Mouse (Mus musculus) cerebellum, adult 9-11 months (tissue): ENCODE data around the gene Atg7.
A peak's percentile ranks its signal among the peaks of the same experiment; 100 is the strongest.

Experiments used
- DNase-seq: peaks from one replicate; pipeline ENCODE4 v3.0.0; 2022

Gene Atg7

GRCm38 (mm10) chr6:114860677-114861568 lies 218.0 kb downstream of the Atg7 start:
- no peak for DNase-seq

- DNase-seq, result peak; percentile 81
Observed at GRCm38 (mm10) chr6:114861591-114861990, 218.7 kb downstream of the Atg7 start.

- peak; percentile 42 for DNase-seq
Observed at GRCm38 (mm10) chr6:114862046-114862445, 219.1 kb downstream of the Atg7 start.

- DNase-seq, result no peak
Observed at GRCm38 (mm10) chr6:114863501-114863900, 220.6 kb downstream of the Atg7 start.

- DNase-seq, result no peak
Observed at GRCm38 (mm10) chr6:114864421-114864820, 221.5 kb downstream of the Atg7 start.

- no peak for DNase-seq
Observed at GRCm38 (mm10) chr6:114866078-114866477, 223.2 kb downstream of the Atg7 start.

GRCm38 (mm10) chr6:114866619-114867018 lies 223.7 kb downstream of the Atg7 start:
- DNase-seq, result no peak

GRCm38 (mm10) chr6:114868656-114869055 lies 225.8 kb downstream of the Atg7 start:
- no peak for DNase-seq

- DNase-seq, result no peak
Observed at GRCm38 (mm10) chr6:114869501-114870076, 226.7 kb downstream of the Atg7 start.

GRCm38 (mm10) chr6:114871010-114871660 lies 228.2 kb downstream of the Atg7 start:
- no peak for DNase-seq

GRCm38 (mm10) chr6:114873808-114874137 lies 230.9 kb downstream of the Atg7 start:
- no peak for DNase-seq

- peak; percentile 75 for DNase-seq
Observed at GRCm38 (mm10) chr6:114874138-114874928, 231.4 kb downstream of the Atg7 start.

GRCm38 (mm10) chr6:114875018-114875558 lies 232.2 kb downstream of the Atg7 start:
- DNase-seq, result peak; percentile 90

GRCm38 (mm10) chr6:114876033-114876432 lies 233.1 kb downstream of the Atg7 start:
- no peak for DNase-seq

GRCm38 (mm10) chr6:114876546-114876945 lies 233.6 kb downstream of the Atg7 start:
- DNase-seq, result no peak

- no peak for DNase-seq
Observed at GRCm38 (mm10) chr6:114878841-114879520, 236.1 kb downstream of the Atg7 start.

GRCm38 (mm10) chr6:114880798-114881197 lies 237.9 kb downstream of the Atg7 start:
- DNase-seq, result no peak

- no peak for DNase-seq
Observed at GRCm38 (mm10) chr6:114882212-114882611, 239.3 kb downstream of the Atg7 start.

- DNase-seq, result no peak
Observed at GRCm38 (mm10) chr6:114882675-114883074, 239.8 kb downstream of the Atg7 start.

GRCm38 (mm10) chr6:114883261-114883740 lies 240.4 kb downstream of the Atg7 start:
- peak; percentile 49 for DNase-seq

- DNase-seq, result no peak
Observed at GRCm38 (mm10) chr6:114885129-114885528, 242.2 kb downstream of the Atg7 start.

- DNase-seq, result no peak
Observed at GRCm38 (mm10) chr6:114886012-114886411, 243.1 kb downstream of the Atg7 start.
